Mouse (Mus musculus): ENCODE results near the gene Pde8a.

Pde8a gene

DNA sequence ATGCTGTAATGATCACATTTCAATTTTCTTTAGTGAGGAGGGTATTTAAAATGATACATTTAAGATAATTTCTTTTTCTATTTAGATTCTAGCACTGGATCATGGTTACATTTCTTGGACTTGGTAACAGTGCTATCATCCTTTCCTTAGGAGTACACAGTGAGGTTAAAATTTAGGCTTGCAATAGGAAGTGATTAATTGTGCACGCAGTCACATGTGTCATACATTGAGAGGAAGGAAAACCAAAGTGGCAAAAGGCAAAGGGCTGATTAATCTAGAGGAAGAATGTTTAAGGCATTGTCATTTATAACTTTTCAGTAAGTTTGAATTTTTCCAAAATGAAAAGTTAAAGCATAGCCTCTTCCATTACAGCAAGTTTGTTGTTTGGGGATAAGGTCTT lies 67.8 kb downstream of the Pde8a start:
- no peak for DNase-seq

DNA sequence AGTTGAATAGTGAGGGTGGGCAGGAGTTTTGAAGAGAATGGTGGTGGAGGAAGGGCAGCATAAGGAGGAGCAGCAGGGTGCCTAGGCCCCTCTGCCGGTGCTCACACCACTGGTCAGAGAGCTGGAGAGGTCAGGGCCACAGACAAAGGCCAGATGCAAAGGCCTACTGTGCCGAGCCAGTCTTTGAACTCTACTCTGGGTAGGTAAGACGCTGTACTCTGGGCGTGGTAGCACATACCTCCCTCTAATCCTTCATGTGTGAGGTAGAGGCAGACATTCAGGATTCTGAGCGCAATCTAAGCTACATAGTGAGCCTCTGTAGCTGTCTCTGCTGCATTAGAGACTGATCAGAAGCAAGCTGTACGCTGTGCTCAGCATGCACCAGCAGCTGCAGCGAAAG lies 73.1 kb downstream of the Pde8a start:
- DNase-seq, result no peak

DNA sequence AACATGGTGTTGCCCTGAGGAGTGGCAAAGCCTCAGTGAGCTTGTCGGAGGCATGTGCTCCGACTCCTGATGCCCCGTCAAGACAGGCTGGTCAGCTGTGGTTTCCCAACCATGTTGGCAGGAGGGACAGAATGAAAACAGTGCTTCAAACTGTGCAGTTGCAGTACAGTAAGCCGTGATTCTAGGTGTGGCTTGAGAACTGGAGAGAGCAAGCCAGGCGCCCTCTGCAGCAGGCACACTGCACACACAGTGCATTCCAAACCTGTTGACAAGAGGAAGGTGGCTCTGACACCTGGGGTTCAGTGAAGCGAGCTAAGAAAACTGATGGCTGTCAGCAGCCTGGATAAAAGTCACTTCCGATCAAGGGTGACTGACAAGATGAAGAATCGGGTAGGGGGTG lies 73.5 kb downstream of the Pde8a start:
- DNase-seq, result no peak

DNA sequence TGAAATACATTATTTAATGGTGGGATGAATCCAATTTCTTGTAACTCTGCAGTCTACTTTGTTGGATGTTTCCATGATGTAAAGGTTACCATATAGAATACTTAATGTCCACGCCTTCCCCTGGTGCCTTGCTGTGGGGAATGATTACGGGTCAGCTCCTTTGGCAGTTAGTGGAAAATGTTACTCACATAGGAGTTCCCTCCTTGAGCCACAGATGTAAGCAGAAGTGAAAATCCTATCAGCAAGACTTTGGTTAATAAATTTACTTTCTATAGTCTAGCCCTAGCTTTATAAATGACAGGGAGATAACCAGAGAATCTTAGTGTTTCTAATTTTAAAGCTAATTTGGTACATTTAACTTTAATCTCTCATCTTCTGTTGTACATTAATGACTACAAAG lies 81.8 kb downstream of the Pde8a start:
- no peak for DNase-seq

DNA sequence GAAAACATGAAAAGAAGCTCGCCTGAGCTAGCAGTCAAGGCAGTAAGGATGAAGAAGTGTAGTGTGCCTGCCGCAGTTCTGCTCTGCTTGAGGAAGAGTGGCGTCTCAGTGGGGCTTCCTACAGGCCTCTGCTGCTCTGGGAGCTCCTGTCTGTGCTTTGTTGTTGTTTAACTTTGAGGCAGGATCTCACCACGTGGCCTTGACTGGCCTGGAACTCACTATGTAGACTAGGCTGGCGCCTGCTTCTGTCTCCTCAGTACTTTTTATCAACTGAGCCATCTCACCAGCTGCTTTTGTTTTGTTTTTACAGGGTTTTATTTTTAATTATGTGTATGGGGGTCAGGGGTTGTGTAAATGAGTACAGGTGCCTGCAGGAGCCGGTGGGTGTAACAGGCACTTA lies 84.8 kb downstream of the Pde8a start:
- DNase-seq, result no peak

DNA sequence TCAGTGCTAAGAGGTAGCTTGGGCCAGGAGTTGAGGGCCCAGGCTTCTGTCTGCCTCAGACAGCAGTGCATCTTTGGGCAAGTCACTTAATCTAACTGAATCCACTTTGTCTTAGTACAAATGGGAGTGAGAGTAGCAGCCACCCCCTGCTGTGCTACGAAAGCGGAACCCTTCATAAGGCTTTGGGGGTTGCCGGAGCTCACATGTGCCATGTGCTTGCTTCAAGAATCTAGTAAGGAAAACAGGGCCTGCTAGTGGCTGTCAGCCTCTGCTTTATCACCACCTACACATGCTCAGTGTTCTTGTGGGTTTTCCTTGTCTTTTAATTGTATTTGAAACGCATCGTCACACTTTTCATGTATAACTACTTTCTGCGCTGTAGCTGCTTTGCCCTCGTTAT lies 87.9 kb downstream of the Pde8a start:
- no peak for DNase-seq

DNA sequence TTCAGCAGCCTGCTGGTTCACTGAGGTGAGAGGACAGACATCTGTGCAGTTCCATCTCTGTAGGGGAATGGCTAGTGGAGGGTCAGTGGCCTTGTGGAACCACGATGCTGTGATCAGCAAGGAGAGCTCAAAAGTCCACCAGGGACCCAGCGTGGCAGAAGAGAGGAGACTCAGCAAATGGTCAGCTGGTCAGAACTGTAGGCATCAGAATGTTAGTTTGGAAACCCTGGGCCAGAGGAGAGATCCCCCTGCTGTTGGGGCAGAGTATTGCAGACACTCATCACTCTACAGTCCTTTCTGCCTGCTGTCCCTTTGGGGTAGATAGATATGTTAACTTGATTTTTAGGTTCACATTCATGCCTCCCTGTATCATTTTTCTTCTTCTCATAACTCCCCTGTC lies 90.3 kb downstream of the Pde8a start:
- DNase-seq, result no peak

DNA sequence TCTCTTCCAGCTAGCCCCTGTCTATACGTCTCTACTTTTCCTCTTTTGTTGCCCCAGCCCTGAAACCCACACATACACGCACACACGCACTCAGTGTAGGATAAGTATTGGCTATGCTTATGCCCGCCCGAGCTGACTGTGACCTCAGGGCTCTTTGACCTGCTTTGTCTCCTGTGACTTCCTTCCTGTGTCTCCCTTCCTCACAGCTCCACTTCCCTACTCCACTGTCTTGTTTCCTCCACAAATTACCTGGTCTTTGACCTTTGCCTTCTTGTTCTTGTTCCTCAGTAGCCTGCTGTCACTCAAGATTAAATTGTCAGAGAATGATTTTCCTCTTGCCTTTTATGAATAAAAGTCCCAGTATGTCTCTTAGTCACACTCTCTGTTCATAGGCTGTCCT lies 90.7 kb downstream of the Pde8a start:
- no peak for DNase-seq

DNA sequence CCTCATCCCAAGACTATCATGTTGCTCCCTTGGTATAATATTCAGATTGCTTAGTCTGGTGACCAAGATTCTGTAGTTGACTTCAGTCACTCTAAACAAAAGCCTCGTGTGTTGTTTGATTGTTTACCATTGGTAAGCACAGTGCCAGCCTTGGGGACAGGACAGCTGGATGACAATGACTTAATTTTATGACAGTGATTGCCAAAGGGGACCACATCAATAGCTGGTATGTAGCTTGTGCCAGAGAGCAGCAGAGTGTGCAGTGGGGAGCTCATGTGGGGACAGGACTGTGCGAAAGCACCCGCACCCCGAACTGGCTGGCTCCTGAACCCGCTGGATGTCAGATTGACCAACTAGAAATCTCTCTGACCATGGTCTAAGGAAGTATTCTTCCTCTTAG lies 91.3 kb downstream of the Pde8a start:
- no peak for DNase-seq

DNA sequence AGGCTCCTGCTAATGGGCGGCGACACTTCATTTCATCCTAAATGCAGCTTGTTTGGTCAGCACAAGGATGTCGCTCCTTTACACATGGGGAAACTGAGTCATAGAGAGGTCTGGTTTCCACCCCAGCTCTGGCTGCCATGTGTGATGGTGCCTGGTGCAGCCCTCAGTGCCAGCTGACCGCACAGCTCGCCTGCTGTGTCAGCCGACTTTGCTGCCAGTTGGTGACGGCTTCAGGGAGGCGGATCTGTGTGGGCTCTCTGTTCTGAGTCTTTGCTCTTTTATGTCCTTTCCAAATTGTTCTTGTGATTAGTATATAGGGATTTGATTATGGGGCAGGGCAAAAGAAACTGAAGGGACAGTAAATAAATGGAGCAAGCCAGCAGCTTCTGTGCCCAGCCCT lies 94.3 kb downstream of the Pde8a start:
- no peak for DNase-seq

DNA sequence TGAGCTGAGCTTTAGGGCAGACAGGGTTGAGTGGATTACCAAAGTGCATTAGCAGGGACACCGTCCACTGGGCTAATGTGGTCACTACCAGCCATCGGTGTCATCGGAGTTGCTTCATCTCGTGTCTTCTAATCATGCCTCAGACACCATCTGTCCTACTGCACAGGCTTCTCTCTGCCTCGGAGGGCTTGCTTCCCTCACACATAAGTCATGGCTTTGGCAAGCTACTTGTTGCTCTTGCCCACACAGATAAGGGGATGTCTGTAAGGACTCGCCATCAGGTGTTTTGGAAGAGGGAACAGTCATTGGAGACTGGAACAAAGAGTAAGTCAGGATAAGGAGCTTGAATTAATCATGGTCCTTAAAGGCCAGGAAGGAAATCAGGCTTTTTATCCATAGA lies 95.9 kb downstream of the Pde8a start:
- no peak for DNase-seq

DNA sequence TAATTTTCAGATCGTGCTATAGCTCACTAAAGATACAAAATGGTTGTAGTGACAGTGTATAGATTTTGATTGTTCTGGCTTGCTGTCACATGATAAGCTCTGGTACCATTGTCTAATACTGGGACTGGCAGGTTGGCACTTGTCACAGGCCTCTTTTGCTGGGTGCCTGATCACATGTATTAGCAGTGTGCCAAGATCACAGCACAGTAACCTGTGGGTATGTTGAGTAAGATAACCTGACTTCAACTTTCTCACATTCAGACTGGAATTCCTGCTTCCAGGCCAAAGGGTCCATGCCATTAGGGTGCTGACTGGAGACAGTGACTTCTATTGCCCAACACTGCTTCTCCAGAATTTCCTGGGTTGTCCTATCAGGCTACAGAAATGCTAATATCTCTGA lies 97.7 kb downstream of the Pde8a start:
- DNase-seq, result no peak

DNA sequence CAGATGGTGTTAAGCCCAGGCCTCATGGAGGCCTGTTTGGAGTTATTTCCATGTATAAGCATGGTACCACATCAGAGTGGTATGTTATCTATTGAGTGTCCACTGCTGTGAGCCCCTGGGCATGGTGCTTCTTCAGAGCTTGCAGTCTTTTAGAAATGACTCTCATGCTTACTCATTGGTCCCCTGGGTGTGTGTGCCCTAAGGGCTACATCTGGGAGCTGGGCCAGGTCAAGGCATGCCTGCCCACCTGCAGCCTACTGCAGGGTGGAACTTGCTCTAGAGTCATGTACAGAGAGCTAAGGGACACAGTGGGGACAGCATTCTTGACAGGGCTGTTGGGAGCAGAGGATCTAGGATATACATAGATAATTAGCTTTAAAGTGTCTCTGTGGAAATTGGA lies 98.2 kb downstream of the Pde8a start:
- DNase-seq, result no peak

DNA sequence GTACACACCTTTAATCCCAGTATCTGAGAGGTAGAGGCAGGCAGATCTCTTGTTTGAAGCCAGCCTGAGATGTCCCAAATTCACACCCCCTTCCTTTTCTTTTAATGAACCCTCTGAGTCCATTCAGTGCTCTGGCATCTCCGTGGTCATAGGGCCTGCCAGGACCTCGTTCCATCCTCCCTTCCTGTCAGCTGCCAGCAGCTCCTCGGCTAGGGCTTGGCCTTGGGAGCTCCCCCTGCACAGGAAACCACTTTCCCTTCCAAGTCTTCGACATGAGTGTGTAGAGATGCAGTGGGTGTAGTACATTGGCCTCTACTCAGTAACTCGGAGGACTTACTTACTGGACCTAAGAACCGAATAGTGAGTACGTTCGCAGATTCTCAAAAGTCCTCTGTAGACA lies 102.2 kb downstream of the Pde8a start:
- no peak for DNase-seq

DNA sequence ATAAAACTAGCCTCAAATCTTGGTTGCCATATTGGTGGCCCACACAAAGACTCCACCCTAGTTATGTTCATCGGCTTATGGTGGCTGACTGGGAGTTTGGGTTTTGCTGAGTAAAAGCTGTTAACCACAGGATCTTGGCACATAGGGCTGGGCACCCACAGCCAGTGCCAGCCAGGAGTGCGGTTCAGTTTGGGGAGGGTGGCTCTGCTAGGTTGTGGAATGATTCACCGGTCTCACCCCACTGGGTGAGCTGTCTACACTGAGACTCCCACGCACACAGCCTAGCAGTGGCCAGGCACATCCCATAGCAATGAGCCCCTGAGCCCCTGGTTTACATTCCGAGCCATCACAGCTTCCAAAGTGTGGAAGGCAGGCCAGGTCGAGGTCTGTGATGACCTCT lies 106.4 kb downstream of the Pde8a start:
- no peak for DNase-seq

DNA sequence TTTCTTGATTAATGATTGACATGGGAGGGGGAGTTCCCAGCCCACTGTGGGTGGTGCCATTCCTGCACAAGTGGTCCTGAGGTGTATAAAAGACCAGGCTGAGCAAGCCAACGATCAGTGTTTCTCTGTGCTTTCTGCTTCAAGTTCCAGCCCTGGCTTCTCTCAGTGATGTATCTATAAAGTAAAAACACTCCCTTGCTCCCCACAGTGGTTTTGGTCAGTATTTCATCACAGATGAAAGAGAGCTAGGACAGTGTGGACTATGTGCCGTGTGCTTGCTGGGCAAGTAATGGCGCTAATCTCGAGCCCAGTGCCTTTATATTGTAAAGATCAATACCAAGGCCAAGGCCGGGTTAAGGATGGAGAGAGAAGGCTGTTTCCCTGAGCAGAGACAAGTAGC lies 108.4 kb downstream of the Pde8a start:
- no peak for DNase-seq

DNA sequence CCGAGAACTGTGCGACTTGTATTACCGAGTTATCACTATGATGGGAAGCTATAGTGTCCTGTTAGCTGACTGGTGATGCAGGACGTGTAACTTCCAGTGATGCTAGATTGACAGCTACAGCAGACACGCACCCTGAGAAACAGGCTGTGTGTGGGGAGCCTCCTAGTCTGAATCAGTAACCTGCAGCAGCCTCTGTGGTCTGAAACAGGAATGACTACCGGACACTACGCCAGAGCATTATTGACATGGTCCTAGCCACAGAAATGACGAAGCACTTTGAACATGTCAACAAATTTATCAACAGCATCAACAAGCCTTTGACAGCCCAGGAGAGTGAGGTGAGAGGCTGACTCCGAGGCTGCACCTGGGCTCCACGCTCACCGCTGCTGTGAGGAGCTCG lies 112.6 kb downstream of the Pde8a start:
- DNase-seq, result no peak

DNA sequence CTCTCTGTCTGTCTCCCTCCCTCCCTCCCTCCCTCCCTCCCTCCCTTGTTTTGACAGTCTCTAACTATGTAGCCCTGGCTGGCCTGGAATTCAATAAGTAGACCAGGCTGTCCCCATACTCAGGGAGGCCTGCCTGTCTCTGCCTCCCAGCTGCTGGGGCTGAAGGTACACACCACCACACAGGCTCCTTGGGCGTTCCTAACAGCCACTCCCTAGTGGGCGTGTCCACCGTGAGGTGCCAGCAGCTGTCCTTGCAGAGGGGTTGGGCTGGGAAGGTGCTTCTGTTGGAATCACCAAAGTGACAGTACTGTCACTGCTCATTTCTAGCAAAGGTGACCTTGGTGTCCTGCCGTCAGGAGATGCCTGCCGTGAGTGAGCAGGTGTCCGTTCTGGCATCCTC lies 113.5 kb downstream of the Pde8a start:
- DNase-seq, result no peak

DNA sequence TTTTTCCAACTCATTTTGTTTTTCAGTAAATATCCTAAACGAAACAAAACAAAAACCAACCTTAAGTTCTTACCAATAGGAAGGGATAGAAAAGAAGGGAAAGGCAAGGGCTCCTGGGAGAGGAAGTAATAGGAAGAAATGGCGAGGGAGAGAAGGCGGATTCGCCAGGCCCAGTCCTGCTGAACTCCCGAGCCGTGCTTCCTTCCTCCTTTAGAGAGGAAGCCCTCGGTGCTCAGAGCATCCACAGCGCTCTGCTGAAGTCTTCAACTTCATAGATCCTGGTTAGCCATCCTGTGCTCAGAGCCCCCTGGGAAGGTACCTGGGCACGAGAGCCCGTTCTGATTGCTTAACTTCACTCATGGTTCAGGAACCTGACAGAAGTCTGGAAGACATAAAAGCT lies 114.3 kb downstream of the Pde8a start:
- DNase-seq, result no peak

DNA sequence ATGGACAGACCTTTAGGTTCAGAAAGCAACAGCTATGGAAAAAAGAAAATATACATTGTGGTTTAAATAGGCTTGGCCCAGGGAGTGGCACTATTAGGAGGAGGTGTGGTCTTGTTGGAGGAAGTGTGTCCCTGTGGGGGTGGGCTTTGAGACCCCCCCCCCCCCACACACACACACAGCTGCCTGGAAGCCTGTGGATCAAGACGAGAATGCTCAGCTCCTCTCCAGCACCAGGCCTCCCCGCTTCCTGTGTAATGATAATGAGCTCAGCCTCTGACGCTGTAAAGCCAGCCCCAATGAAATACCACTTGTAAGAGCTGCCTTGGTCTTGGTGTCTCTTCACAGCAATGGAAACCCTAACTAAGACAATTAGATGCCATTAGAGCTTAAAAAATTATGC lies 117.4 kb downstream of the Pde8a start:
- no peak for DNase-seq

DNA sequence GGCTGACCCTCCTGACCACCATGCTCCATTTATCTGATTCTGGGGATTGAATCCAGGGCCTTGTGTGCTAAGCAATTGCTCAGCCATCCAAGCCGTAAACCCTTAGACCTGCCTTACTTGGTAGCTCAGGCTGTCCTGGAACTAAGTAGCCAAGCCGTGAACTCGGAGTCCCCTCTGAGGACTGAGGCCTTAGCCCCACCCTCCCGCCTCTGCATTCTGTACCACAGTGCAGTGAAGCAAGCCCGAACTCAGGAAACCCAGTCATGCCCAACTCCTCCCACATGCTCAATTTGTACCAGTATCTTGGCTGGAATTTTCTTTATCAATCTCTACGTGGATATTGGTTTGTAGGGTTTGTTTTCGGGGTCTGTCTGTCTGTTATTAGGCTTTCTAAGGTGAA lies 118.5 kb downstream of the Pde8a start:
- DNase-seq, result no peak

DNA sequence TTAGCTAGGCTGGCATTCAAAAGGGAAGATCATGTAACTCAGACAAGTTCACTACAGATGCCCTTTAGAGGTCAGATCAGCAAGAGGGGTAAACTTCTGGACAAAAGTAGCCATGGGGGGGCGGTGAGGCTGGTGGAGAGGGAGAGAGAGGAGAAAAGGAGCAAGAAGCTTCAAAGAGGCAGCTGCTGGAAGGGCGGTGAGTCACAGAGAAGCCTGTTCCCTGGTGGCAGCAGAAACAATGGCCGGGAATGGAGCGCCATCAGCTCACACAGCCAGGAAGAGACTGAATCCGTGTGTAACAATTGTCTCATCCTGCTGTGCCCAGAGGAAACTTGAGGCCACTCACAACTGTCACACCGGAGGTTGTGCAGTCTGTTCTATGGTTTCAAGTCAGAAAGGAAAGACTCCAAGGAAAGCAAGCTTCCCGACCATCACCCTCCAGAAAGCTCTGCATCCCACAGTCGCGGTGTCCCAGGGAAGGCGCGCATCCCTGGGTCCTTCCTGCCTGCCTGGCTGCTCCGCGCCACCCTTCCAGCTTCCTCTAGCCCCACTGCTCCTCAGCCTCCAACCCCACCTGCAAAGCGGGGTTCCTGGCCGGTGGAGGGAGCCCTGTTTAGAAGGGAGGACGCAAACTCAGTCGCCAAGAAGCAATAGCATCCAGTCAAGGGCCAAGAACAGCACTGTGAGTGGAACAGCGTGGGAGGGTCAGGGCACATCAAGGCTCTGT lies 122.5 kb downstream of the Pde8a start:
- no peak for DNase-seq

DNA sequence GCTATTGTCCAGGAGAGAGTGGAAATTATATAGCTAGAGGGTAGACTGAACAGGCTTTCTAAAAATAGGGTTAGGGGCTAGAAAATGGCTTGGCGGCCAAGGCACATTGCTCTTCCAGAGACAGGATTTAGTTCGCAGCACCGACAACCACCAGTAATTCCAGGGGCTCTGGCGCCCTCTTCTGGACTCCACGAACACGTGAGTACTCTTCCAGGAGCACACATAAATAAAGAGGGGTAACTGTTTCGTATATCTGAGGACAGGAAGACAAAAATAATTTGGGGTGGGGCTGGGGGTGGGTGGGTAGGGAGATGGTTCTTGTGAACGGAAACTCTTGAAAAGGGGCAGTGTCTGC lies 123.0 kb downstream of the Pde8a start:
- DNase-seq, result peak; percentile 35 to 39

DNA sequence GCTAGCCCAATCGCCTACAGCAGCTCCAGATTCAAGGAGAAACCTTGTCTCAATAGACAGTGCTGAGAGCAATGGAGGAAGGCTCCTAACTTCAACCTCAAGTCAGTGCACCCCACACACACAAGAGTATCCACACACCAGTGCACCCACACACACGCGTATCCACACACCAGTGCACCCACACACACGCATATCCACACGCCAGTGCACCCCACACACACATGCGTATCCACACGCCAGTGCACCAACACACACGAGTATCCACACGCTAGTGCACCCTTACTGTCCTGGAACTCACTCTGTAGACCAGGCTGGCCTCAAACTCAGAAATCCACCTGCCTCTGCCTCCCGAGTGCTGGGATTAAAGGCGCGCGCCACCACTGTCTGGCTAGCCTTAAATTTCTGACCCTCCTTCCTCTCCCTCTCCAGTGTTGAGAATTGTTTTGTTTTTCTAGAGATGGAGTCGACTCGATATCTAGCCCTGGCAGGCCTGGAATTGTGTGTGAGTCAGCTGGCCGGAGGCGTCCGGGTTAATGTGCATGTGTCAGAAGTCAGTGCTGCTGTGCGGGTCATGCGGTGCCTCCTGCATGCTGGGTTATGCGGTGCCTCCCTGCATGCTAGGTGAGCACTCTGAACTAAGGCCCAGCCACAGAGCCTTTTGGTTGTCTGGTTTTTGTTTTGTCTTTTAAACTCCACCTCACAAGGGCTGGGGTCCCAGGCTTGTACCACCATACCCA lies 124.6 kb downstream of the Pde8a start:
- no peak for DNase-seq

DNA sequence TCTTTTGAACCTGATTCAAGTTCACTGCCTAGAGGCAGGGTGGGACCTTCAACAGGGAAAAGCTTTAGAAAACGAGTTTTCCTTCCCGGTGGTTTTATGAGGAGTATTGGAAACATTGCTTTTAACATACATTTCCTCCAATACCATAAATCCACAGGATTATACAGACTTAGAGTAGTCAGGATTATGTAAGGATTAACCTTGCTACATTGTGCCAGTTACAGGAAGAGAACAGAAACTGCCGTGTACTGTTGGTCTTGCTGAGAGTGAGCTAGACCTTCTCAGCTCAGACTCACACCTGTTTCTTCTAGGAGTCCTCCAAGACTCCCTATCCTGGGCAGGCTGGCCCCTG lies 125.1 kb downstream of the Pde8a start:
- DNase-seq, result no peak

All from cerebellum, postnatal 36 days (tissue).